In the genomic region with DNA sequence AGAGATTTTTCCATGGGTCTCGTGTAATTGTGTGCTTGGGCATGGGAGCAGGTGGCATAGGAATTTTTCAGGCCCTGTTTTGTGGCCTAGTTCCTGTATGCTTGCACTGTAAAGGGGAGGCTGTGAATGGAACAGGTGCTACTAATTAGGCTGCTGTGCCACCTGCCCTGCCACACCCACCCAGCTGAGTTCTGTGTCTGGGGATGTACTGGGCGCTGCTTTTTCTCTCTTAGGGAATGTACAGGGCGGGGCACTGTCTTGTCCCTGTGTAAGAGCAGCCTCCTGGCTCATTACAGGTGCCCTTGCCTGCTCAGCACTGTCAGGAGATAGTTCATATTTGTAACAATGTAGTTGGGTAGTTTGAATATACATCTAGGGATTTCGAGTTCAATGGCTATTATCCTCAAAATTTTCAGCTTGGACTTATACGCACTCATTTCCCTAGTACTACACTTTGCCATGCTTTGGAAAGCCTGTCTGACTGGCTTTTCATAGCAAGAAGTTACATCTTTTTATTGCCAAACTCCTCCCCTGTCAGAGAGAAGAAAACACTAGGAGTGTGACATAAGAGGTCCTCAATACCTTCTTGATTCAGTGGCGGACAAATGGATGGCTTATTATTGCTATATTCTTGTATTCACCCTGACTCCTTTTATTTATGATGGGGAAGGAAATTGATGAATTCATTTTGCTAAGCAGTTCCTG, we compare ENCODE assay signal across 28 mouse cellular contexts.
A peak's percentile ranks its signal among the peaks of the same experiment; 100 is the strongest.
DNase-seq lines count a peak whose midpoint lies in the region; ATAC-seq and TF ChIP-seq lines count a peak whose summit lies in the region.
"Had no signal": no experiment of that assay in that cellular context is flagged by ENCODE, and none has a peak within 500 bp of the region (broad histone marks: within the 10 kb centered on the region; RNA-seq: fewer than 3 reads in every experiment).

No protein-coding gene starts in this region.

- TF ChIP-seq CTCF in lung, postnatal 0 days (IDR thresholded peaks at IDR 0.05) = no peak
- no peak for TF ChIP-seq CTCF in lung, adult 2 months (IDR thresholded peaks at IDR 0.05; ENCODE audit: insufficient read depth, low read length)
- no peak for TF ChIP-seq CTCF in thymus, adult 2 months (IDR thresholded peaks at IDR 0.05; ENCODE audit: borderline replicate concordance, control insufficient read depth, extremely low read depth, insufficient read depth, low read length, poor library complexity)

- peak; percentile 61 for DNase-seq in lung, postnatal 0 days (ENCODE audit: low spot score)
- no peak for DNase-seq in lung, adult 2 months
- peak; percentile 17 for DNase-seq in thymus, adult 2 months
- DNase-seq in thymus, postnatal 14 days = no peak
- DNase-seq in liver, embryonic 11.5 days (ENCODE audit: low spot score) = no peak
- DNase-seq: adrenal gland, postnatal 25 days; cerebellum, adult 18-20 months; cerebellum, postnatal 14 days; gastrocnemius, postnatal 14 days; heart, postnatal 36 days; kidney, adult 2 months; kidney, postnatal 4 days; layer of hippocampus, postnatal 36 days; left cerebral cortex, postnatal 4 days; liver; thymus, postnatal 36 days had no signal

- peaks cover 27% of the 10 kb centered on the region for H3K4me1 ChIP-seq in forebrain, embryonic 12.5 days
- peaks cover 38% of the 10 kb centered on the region for H3K4me1 ChIP-seq in forebrain, embryonic 15.5 days
- H3K4me1 ChIP-seq in lung, postnatal 0 days (ENCODE audit: insufficient read depth, low read depth, low read length) = peaks cover 10% of the 10 kb centered on the region; the same call in 1 of the 2 replicates
- peaks cover 13% of the 10 kb centered on the region for H3K4me1 ChIP-seq in lung, adult 2 months (ENCODE audit: control insufficient read depth, insufficient read depth, low read length)
- H3K4me1 ChIP-seq in thymus, adult 2 months (replicated peaks; ENCODE audit: control insufficient read depth, insufficient read depth, low read length) = peaks cover 12% of the 10 kb centered on the region
- H3K4me1 ChIP-seq in stomach, embryonic 16.5 days (ENCODE audit: control insufficient read depth, insufficient read depth, low read length) = peaks cover 18% of the 10 kb centered on the region
- peaks cover 2% of the 10 kb centered on the region; the same call in 1 of the 2 replicates for H3K4me1 ChIP-seq in liver, embryonic 11.5 days (replicated peaks; ENCODE audit: control insufficient read depth, insufficient read depth, low read length)

- ATAC-seq in forebrain, embryonic 12.5 days (ENCODE audit: low FRiP score) = no peak
- no peak for ATAC-seq in forebrain, embryonic 15.5 days (replicated peaks)
- no peak for ATAC-seq in lung, postnatal 0 days
- ATAC-seq in stomach, embryonic 16.5 days (ENCODE audit: insufficient read depth, low FRiP score) = peak; percentile 17; the same call in 1 of the 2 replicates
- no peak for ATAC-seq in liver, embryonic 11.5 days (replicated peaks; ENCODE audit: low FRiP score)
- ATAC-seq: forebrain, embryonic 13.5 days; midbrain, embryonic 16.5 days had no signal

- no peak for TF ChIP-seq EP300 in lung, postnatal 0 days (IDR thresholded peaks at IDR 0.05)

- no peaks in the 10 kb centered on the region for H3K9me3 ChIP-seq in forebrain, embryonic 12.5 days
- no peaks in the 10 kb centered on the region for H3K9me3 ChIP-seq in forebrain, embryonic 15.5 days
- H3K9me3 ChIP-seq in lung, postnatal 0 days (ENCODE audit: low read length) = no peaks in the 10 kb centered on the region
- H3K9me3 ChIP-seq in stomach, embryonic 16.5 days (replicated peaks; ENCODE audit: control insufficient read depth, low read length) = no peaks in the 10 kb centered on the region
- H3K9me3 ChIP-seq in liver, embryonic 11.5 days (ENCODE audit: control insufficient read depth, low read length) = no peaks in the 10 kb centered on the region
- H3K9me3 ChIP-seq: forebrain, embryonic 13.5 days; heart, embryonic 10.5 days; hindbrain, embryonic 12.5 days; liver, embryonic 15.5 days; lung, embryonic 15.5 days; neural tube, embryonic 13.5 days had no signal

- H3K36me3 ChIP-seq in forebrain, embryonic 12.5 days (replicated peaks) = no peaks in the 10 kb centered on the region
- H3K36me3 ChIP-seq in forebrain, embryonic 15.5 days = no peaks in the 10 kb centered on the region
- no peaks in the 10 kb centered on the region for H3K36me3 ChIP-seq in lung, postnatal 0 days (ENCODE audit: insufficient read depth, low read length)
- no peaks in the 10 kb centered on the region for H3K36me3 ChIP-seq in thymus, adult 2 months (ENCODE audit: control insufficient read depth, insufficient read depth, low read length)
- H3K36me3 ChIP-seq in stomach, embryonic 16.5 days (ENCODE audit: control insufficient read depth, insufficient read depth, low read length) = no peaks in the 10 kb centered on the region
- no peaks in the 10 kb centered on the region for H3K36me3 ChIP-seq in liver, embryonic 11.5 days (ENCODE audit: control insufficient read depth, insufficient read depth, low read length)
- H3K36me3 ChIP-seq: heart, embryonic 10.5 days; hindbrain, embryonic 12.5 days; liver, embryonic 15.5 days; lung, embryonic 15.5 days; neural tube, embryonic 13.5 days had no signal

- H3K27ac ChIP-seq in forebrain, embryonic 12.5 days = 0 out of 2 replicates have a peak overlapping the region, but pooled peaks have one; percentile 14
- no peak overlapping the region for H3K27ac ChIP-seq in forebrain, embryonic 15.5 days (replicated peaks)
- no peak overlapping the region for H3K27ac ChIP-seq in lung, postnatal 0 days (ENCODE audit: low read length)
- no peak overlapping the region for H3K27ac ChIP-seq in thymus, adult 2 months (ENCODE audit: control insufficient read depth, insufficient read depth, low read length)
- no peak overlapping the region for H3K27ac ChIP-seq in stomach, embryonic 16.5 days (ENCODE audit: low read length)
- H3K27ac ChIP-seq in liver, embryonic 11.5 days (ENCODE audit: low read depth, low read length) = no peak overlapping the region
- H3K27ac ChIP-seq: forebrain, embryonic 13.5 days; heart, embryonic 10.5 days; hindbrain, embryonic 12.5 days; liver, embryonic 15.5 days; lung, embryonic 15.5 days; macrophage; neural tube, embryonic 13.5 days had no signal

- no peak overlapping the region for H3K9ac ChIP-seq in forebrain, embryonic 12.5 days
- no peak overlapping the region for H3K9ac ChIP-seq in forebrain, embryonic 15.5 days (replicated peaks)
- no peak overlapping the region for H3K9ac ChIP-seq in lung, postnatal 0 days (replicated peaks; ENCODE audit: low read depth)
- H3K9ac ChIP-seq in stomach, embryonic 16.5 days (ENCODE audit: low read length) = no peak overlapping the region
- H3K9ac ChIP-seq in liver, embryonic 11.5 days (ENCODE audit: low read depth, low read length) = no peak overlapping the region
- H3K9ac ChIP-seq: forebrain, embryonic 13.5 days; hindbrain, embryonic 12.5 days; liver, embryonic 15.5 days; lung, embryonic 15.5 days had no signal

- no peak for TF ChIP-seq POLR2A in lung, adult 2 months (IDR thresholded peaks at IDR 0.05; ENCODE audit: borderline replicate concordance, extremely low read depth, low read depth, low read length)
- no peak for TF ChIP-seq POLR2A in thymus, adult 2 months (IDR thresholded peaks at IDR 0.05; ENCODE audit: control insufficient read depth, extremely low read depth, insufficient read depth, low read length, poor library complexity)

- H3K27me3 ChIP-seq in forebrain, embryonic 12.5 days = no peaks in the 10 kb centered on the region
- H3K27me3 ChIP-seq in forebrain, embryonic 15.5 days = no peaks in the 10 kb centered on the region
- H3K27me3 ChIP-seq in lung, postnatal 0 days (replicated peaks; ENCODE audit: insufficient read depth, low read length) = no peaks in the 10 kb centered on the region
- H3K27me3 ChIP-seq in thymus, adult 2 months (ENCODE audit: control insufficient read depth, insufficient read depth, low read length) = no peaks in the 10 kb centered on the region
- H3K27me3 ChIP-seq in stomach, embryonic 16.5 days (ENCODE audit: control insufficient read depth, insufficient read depth, low read length) = no peaks in the 10 kb centered on the region
- H3K27me3 ChIP-seq in liver, embryonic 11.5 days (replicated peaks; ENCODE audit: control insufficient read depth, insufficient read depth, low read length) = no peaks in the 10 kb centered on the region
- H3K27me3 ChIP-seq: forebrain, embryonic 13.5 days; hindbrain, embryonic 12.5 days; liver, embryonic 15.5 days; lung, embryonic 15.5 days; neural tube, embryonic 13.5 days had no signal

- 83% methylated on average over 6 of the region's 6 CpGs for WGBS in forebrain, embryonic 12.5 days
- 71% methylated on average over 6 of the region's 6 CpGs for WGBS in forebrain, embryonic 15.5 days
- WGBS in lung, postnatal 0 days = 71% methylated on average over 6 of the region's 6 CpGs
- WGBS in lung, adult 2 months = 63% methylated on average over 6 of the region's 6 CpGs
- 87% methylated on average over 6 of the region's 6 CpGs for WGBS in thymus, adult 2 months
- WGBS in stomach, embryonic 16.5 days = 75% methylated on average over 6 of the region's 6 CpGs
- WGBS in liver, embryonic 11.5 days = 85% methylated on average over 6 of the region's 6 CpGs

- no peak overlapping the region for H3K4me3 ChIP-seq in forebrain, embryonic 12.5 days (replicated peaks)
- no peak overlapping the region for H3K4me3 ChIP-seq in forebrain, embryonic 15.5 days
- no peak overlapping the region for H3K4me3 ChIP-seq in lung, postnatal 0 days (ENCODE audit: low read depth, low read length)
- no peak overlapping the region for H3K4me3 ChIP-seq in lung, adult 2 months (replicated peaks; ENCODE audit: extremely low read depth, low read depth, low read length)
- H3K4me3 ChIP-seq in thymus, adult 2 months (ENCODE audit: control insufficient read depth, insufficient read depth, low read length) = no peak overlapping the region
- H3K4me3 ChIP-seq in stomach, embryonic 16.5 days (replicated peaks; ENCODE audit: low read length) = no peak overlapping the region
- no peak overlapping the region for H3K4me3 ChIP-seq in liver, embryonic 11.5 days (ENCODE audit: low read depth, low read length)
- H3K4me3 ChIP-seq: erythroblast, embryonic 14.5 days; forebrain, embryonic 13.5 days; heart, embryonic 10.5 days; hindbrain, embryonic 12.5 days; liver, embryonic 15.5 days; lung, embryonic 15.5 days; neural tube, embryonic 13.5 days had no signal

- H3K4me2 ChIP-seq in forebrain, embryonic 12.5 days = no peak overlapping the region
- no peak overlapping the region for H3K4me2 ChIP-seq in forebrain, embryonic 15.5 days (replicated peaks)
- no peak overlapping the region for H3K4me2 ChIP-seq in lung, postnatal 0 days (replicated peaks; ENCODE audit: low read depth, low read length)
- no peak overlapping the region for H3K4me2 ChIP-seq in stomach, embryonic 16.5 days (ENCODE audit: low read depth, low read length)
- H3K4me2 ChIP-seq in liver, embryonic 11.5 days = no peak overlapping the region
- H3K4me2 ChIP-seq: forebrain, embryonic 13.5 days; hindbrain, embryonic 12.5 days; liver, embryonic 15.5 days; lung, embryonic 15.5 days; neural tube, embryonic 13.5 days had no signal

Comparison
In these comparisons a context has a peak if more than half of its experiments do, and no peak if none do; other contexts are left out.
1. DNase-seq: peak in lung, postnatal 0 days (single experiment) and thymus, adult 2 months (single experiment); none in lung, adult 2 months (single experiment), thymus, postnatal 14 days (single experiment) and liver, embryonic 11.5 days (single experiment).